Mouse (Mus musculus) mammary gland, adult 2 months (tissue): ENCODE measurements around the gene Gpr27. TPM values are rescaled to one million over a fixed set of nuclear protein-coding genes. Genes with fewer than 3 reads are reported as not detected.

Experiments
- polyA plus RNA-seq: library from polyadenylated mRNA; depleted of rRNA; stranded (reverse); fragments of >200 nt; gene quantifications from 2 replicates; pipeline ENCODE4 v1.2.3, GENCODE M21; 2012; ENCODE audit warnings: low replicate concordance; rRNA removed

Gene Gpr27
- 1.5 and 6.3 TPM in 2 replicates for polyA plus RNA-seq

DNA sequence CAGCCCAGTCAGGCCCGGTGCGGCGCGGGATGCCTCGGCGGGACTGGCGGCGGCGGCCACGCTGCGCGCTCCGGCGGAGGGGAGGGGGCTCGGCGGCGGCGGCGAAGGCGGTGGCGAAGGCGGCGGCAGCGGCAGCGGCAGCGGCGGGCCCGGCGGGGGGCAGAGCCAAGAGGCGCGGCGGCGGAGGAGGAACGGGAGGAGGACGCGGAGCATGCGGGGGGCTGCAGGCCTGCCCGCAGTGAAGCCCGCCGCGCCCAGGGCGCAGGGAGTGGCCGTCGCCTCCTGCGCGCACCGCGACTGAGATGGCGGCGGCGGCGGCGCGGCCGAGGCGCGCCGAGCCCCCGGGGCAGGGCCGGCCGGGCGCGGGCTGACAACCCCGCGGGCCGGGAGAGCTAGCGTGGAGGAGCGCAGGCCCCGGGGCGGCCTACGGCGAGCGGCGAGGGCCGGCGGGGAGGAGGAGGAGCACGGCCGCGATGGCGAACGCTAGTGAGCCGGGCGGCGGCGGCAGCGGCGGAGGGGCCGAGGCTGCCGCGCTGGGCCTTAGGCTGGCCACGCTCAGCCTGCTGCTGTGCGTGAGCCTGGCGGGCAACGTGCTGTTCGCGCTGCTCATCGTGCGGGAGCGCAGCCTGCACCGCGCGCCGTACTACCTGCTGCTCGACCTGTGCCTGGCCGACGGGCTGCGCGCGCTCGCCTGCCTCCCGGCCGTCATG is at the start of gene Gpr27:
Gpr27 (plus strand) TSS at position 474 of the 710 bp plus-strand sequence.

DNA sequence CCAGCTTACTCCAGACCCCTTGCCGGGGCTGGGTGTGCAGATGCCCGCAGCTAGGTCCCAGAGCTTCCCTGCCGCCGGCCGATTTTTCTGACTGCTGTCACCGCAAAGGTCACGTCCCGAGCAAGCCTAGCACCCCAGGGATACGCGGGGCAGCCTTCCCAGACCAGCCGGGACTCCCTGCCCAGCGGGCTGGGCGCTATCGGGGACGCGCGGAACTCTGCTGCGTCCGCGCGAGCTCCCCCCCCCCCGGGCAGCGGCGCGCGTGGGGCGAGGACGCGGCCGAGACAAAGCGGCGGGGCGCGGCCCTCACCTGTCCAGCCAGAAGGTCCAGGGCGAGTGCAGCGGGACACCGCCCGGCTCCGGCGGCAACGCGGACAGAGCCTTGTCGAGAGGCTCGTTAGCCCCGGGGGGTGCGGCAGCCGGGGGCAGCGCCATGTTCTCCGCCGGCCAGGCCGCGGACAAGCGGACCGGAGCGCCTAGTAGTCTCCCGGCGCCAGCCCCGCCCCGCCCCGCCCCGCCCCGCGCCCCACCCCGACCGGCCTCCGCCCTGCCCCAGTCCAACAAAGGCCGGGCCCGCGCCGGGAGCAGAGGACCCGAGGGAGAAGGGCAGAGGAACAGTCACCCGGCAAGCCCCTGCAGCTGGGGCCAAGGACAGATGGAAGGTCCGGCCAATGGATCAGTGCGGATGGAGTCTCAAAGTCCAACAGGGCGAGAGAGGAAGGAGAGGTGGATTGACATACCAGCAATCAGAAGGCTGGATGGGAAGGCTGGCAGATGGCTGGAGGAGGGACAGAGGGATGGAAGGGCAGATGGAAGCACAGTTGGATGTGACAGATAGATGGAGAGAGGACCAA is 25.9 kb upstream of the Gpr27 start, which contains the start of the genes Eif4e3 and Gm20696:
Eif4e3 (minus strand) TSS at position 454 of the 854 bp plus-strand sequence.
Gm20696 (minus strand) TSS at position 480 of the 854 bp plus-strand sequence.

DNA sequence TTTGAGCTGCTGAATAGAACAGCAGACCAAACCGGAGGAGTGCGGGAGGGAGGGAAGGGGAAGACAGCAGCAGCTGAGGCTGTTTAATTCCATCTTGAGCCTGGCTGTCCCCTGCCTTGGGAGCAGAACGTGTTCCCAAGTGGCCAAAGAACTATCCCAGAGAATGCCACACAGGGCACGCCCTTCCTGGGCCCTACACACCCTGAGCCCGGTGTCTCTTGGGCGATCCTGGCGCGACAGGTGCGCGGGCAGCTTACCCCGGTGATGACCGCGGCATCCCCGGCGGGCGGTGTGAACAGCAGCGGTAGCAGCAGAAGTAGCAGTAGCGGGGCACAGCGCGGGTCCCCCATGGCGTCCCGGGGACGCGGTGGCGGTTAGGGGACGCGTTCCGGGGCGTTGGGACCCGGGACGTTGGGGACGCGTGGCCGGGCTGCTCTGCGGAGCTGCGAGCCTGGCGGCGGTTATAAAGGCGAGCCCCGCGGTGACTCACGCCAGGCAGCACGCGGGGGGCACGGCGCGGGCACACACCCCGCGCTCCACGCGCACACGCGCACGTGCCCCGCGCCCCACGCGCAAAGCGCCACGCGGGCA is 33.6 kb downstream of the Gpr27 start, which contains the start of gene Prok2:
Prok2 (minus strand) TSS at position 422 of the 591 bp plus-strand sequence.

Other genes starting within 250 kb of the Gpr27 start
- 65.4 and 121 TPM in 2 replicates for gene Foxp1, start 170.0 kb upstream of the Gpr27 start, polyA plus RNA-seq
- 14.6 and 29.6 TPM in 2 replicates for gene Eif4e3, start 25.9 kb upstream of the Gpr27 start, polyA plus RNA-seq
- 1.3 and 1.5 TPM in 2 replicates for gene Gm20696, start 25.9 kb upstream of the Gpr27 start, polyA plus RNA-seq
- not detected in 2 replicates for gene Prok2, start 33.7 kb downstream of the Gpr27 start, polyA plus RNA-seq